Mouse (Mus musculus): ENCODE data around the gene Gpr153.

GRCm38 (mm10) chr4:152298836-152299235, 24.8 kb downstream of the Gpr153 start:
- TF ChIP-seq CTCF (IDR thresholded peaks at IDR 0.05; ENCODE audit: insufficient read depth, low read length) (no peak), POLR2A (IDR thresholded peaks at IDR 0.05; ENCODE audit: borderline replicate concordance, extremely low read depth, low read depth, low read length) (no peak)

All from lung, adult 2 months (tissue).